Mouse (Mus musculus): ENCODE results near the gene Zfp446. TPM values are rescaled to one million over a fixed set of nuclear protein-coding genes. Genes with fewer than 3 reads are reported as not detected.

The Zfp446 gene
- total RNA-seq, 2 experiments from 2014 or later: 7.9 to 8.1 TPM

DNA sequence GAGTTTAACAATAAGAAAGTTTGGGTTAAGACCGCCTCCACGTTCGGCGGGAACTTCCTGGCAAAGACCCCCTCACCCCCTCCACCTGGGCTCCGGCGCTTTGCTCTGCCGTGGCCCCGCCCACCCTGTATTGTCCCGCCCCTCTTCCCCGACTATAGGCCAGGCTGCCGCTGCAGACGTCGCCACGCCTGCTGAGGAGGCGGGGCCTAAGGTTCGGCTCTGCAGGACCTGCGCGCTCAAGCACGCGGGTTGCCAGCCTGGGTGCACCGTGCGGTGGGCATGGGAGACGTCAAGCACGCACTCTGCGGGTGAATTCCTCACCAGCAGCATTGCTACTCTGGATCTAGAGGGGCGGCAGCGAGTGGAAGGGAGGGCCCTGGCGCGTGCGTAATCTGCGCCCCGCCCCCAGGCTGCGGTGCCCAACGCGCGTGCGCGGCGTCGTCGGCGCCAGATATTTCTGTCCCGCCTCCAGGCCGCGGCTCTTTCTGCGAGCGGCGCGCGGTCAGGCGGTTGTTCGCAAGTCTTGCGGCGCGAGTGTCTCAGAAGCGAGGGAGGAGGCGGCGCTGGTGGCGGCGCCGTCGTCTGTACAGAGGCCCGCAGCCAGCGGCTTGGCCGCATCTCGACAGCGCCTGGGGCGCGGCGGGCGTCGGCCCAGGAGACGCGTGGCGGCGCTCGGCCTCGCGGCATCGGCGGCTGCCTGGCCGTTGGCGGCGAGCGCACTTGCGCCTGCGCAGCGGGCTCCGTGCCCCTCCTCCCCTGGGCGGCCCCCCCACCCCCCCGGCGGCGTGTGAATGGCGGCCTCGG lies 46.5 kb downstream of the Zfp446 start:
- peak; percentile 92 to 95 for DNase-seq (ENCODE audit: low spot score in 2 of 2)

DNA sequence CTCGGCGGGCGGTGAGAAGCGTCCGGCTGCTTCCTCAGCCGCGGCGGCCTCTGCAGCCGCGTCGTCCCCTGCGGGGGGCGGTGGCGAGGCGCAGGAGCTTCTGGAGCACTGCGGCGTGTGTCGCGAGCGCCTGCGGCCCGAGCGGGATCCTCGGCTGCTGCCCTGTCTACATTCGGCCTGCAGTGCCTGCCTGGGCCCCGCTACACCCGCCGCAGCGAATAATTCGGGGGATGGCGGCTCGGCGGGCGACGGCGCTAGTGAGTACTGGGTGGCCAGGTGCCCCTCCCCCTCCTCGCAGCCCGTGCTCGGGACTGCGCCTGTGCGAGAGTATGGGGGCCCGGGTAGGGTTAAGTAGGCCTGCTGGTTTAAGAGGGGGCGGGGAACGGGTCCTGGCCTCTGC lies 47.2 kb downstream of the Zfp446 start:
- peak; percentile 77 to 79 for DNase-seq (ENCODE audit: low spot score in 2 of 2)

DNA sequence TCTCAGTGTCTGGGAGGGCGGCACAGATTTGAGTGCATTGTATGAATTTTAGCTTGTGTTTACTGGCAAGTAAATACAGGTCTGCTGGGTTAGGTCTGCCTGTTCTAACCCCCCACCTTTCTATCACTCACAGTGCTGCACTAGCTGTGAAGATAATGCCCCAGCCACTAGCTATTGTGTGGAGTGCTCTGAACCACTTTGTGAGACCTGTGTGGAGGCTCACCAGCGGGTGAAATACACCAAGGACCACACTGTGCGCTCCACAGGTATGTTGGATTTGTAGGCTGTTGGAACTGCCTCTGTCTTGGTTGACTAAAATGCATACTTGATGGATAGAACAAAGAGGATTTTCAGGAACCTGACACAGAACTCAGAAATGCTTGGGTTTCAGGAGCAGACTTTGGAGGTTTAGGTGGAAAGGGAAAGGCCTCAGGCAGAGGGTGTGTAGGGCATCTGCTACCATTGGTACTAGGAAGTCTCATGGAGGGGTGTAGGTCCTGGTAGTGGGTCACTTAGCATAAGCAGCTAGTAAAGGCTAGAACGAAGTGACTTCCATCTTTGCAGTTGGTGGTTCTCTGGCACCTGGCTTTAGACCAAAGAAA lies 48.0 kb downstream of the Zfp446 start:
- DNase-seq (ENCODE audit: low spot score in 2 of 2): no peak

- DNase-seq (ENCODE audit: low spot score in 2 of 2): no peak
Observed at GRCm38 (mm10) chr7:13028986-13029385, 51.3 kb downstream of the Zfp446 start.

DNA sequence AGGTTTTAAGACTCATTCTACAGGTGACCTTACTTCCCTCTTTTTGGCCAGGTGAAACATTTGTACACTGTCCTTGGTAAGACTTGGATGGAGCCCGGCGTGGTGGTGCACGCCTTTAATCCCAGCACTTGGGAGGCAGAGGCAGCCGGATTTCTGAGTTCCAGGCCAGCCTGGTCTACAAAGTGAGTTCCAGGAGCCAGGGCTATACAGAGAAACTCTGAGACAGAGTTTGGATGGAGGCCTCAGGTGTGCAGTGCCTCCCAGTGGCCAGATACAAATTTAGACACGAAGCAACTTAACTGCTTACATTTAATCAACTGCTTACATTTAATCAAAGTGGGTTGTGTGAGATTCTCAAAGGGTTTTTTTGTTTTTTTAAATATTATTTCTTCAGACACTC lies 53.4 kb downstream of the Zfp446 start:
- DNase-seq (ENCODE audit: low spot score in 2 of 2): no peak

DNA sequence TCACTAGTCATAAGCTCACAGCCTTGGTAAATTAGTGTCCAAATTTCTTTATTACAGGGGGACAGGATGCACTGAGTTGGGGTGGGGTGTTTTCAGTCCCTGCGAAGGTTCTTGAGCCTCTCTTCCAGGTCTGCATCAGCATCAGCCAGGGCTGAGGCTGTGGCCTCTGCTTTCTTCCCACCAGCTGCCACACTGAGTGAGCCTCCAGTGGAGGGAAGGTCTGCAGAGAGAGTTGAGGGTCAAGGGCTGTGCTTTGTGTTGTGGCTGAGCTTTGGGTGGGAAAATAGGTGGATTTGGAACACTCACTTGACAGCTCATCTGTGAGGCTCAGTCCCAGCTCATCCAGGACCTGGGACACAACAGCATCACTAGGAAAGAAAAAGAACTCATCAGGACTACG lies 54.3 kb downstream of the Zfp446 start:
- no peak for DNase-seq (ENCODE audit: low spot score in 2 of 2)

- DNase-seq (ENCODE audit: low spot score in 2 of 2): no peak
Observed at GRCm38 (mm10) chr7:13032541-13032940, 54.9 kb downstream of the Zfp446 start.

GRCm38 (mm10) chr7:13033451-13034147 lies 56.0 kb downstream of the Zfp446 start:
- DNase-seq (ENCODE audit: low spot score in 2 of 2): no peak

GRCm38 (mm10) chr7:13034148-13034977 lies 56.7 kb downstream of the Zfp446 start, which contains the start of gene Chmp2a:
TSS of gene Chmp2a (minus strand) at chr7:13034807.
- DNase-seq (ENCODE audit: low spot score in 2 of 2): peak; percentile 99

Other genes starting within 250 kb of the Zfp446 start
- not detected for gene Vmn2r56, start 242.8 kb upstream of the Zfp446 start, total RNA-seq (2021)
- 10 to 100 TPM; 21.2 to 22.8 TPM for gene Zscan18, start 174.2 kb upstream of the Zfp446 start, total RNA-seq (2021)
- gene Zfp329, start 159.0 kb upstream of the Zfp446 start, total RNA-seq (2021): 10 to 100 TPM; 20.7 to 25.6 TPM
- 10 to 100 TPM; 14.7 to 16.2 TPM for gene Zfp110, start 143.1 kb upstream of the Zfp446 start, total RNA-seq (2021)
- gene Zfp128, start 96.7 kb upstream of the Zfp446 start, total RNA-seq (2021): 1 to 10 TPM; 6.2 to 7.4 TPM
- gene Zscan22, start 80.0 kb upstream of the Zfp446 start, total RNA-seq (2021): 10 to 100 TPM; 15.7 to 16.2 TPM
- gene Rps5, start 55.6 kb upstream of the Zfp446 start, total RNA-seq (2021): 100 to 1,000 TPM; 402 to 450 TPM
- under 1 TPM; 0.59 to 0.60 TPM for gene Rnf225, start 50.4 kb upstream of the Zfp446 start, total RNA-seq (2021)
- 1 to 10 TPM; 9.4 to 9.6 TPM for gene Zfp324, start 12.0 kb upstream of the Zfp446 start, total RNA-seq (2021)
- gene Slc27a5, start 20.3 kb downstream of the Zfp446 start, total RNA-seq (2021): under 1 TPM in 1 of 2 experiments, not detected in 1; 0.28 TPM
- gene Trim28, start 21.3 kb downstream of the Zfp446 start, total RNA-seq (2021): 100 to 1,000 TPM; 206 to 207 TPM
- 10 to 100 TPM; 35.3 to 38.3 TPM for gene Zbtb45, start 32.2 kb downstream of the Zfp446 start, total RNA-seq (2021)
- gene Chmp2a, start 57.0 kb downstream of the Zfp446 start, total RNA-seq (2021): 100 to 1,000 TPM; 132 to 156 TPM
- 100 to 1,000 TPM; 234 to 240 TPM for gene Ube2m, start 60.4 kb downstream of the Zfp446 start, total RNA-seq (2021)
- 10 to 100 TPM in 1 of 2 experiments, 1 to 10 TPM in 1; 9.4 to 10.0 TPM for gene Mzf1, start 76.9 kb downstream of the Zfp446 start, total RNA-seq (2021)
- not detected for gene Vmn1r85, start 117.3 kb downstream of the Zfp446 start, total RNA-seq (2021)
- gene Vmn1r86, start 142.1 kb downstream of the Zfp446 start, total RNA-seq (2021): not detected
- not detected for gene Vmn1r87, start 162.3 kb downstream of the Zfp446 start, total RNA-seq (2021)
- gene Vmn1r88, start 181.7 kb downstream of the Zfp446 start, total RNA-seq (2021): under 1 TPM; 0.05 to 0.14 TPM
- gene Vmn1r89, start 235.2 kb downstream of the Zfp446 start, total RNA-seq (2021): not detected

All from left cerebral cortex, adult 18-20 months (tissue).